Mouse (Mus musculus): ENCODE measurements at regions not wholly inside any gene's neighbourhood (a gene's known extent, or its start where the extent isn't known, plus 50 kb on each side); places are given as distances from the start of the nearest gene placed in this dataset.

DNA sequence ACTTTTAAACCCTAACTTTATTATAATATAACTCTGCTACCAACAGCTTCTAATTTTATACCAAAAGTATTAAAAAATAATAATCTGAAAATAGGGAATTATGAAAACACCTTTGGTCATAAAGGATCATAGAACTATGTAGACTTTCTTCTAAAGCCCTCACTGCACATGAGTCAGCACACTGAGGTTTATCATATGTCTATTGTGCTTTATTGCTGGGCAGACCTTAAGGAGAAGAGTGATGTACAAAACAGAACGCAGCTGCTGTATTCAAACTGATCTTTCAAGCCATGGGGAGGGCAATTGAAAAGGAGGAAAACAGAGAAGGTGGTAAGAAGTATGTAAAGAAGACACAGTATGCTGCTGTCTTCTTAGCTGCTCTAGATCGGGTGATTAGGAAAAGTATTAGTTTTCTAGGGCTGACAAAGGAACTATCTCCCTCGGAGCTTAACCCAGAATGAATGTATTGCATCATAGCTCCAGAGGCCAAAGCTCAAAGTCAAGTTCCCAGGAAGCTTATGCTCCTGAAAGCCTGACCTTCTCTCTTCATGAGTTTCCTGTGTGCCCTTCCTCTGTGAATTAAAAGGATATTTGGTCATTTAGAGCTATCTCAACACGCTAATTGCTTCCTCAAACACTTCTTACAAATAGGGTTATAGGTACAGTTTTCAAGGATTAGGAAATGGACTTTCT, 103.5 kb downstream of the Spry2 start:
- TF ChIP-seq CTCF (IDR thresholded peaks at IDR 0.05; ENCODE audit: borderline replicate concordance, insufficient read depth, low read length), result no peak
- no peak for TF ChIP-seq POLR2A (IDR thresholded peaks at IDR 0.05; ENCODE audit: low read depth, low read length)
- no peak overlapping the region for H3K4me3 ChIP-seq (ENCODE audit: insufficient read depth, low read length)
- peaks cover 2% of the 10 kb centered on the region; the same call in 1 of the 2 replicates for H3K4me1 ChIP-seq (ENCODE audit: control insufficient read depth, insufficient read depth, low read length)
- H3K27ac ChIP-seq (ENCODE audit: insufficient read depth, low read length), result no peak overlapping the region

DNA sequence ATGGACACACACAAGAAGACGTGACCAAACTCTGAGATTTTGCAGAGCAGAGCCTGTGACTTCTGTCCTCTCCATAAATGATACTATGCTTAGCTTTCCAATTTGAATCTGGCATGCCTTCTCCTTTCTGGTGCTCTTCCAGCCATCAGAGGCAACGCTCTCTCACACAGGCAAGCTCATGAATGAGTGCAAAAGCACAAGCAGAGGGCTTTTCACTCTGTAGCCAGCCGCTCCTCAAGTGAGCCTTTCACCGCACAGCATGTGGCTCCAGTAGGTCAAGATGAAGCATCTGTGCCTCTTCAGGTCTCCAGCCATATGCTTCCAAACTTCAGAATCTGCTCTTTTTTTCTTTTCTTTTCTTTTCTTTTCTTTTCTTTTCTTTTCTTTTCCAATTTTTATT, 106.2 kb downstream of the Spry2 start:
- H3K4me1 ChIP-seq (ENCODE audit: control insufficient read depth, insufficient read depth, low read length), result peaks cover 2% of the 10 kb centered on the region; the same call in 1 of the 2 replicates

DNA sequence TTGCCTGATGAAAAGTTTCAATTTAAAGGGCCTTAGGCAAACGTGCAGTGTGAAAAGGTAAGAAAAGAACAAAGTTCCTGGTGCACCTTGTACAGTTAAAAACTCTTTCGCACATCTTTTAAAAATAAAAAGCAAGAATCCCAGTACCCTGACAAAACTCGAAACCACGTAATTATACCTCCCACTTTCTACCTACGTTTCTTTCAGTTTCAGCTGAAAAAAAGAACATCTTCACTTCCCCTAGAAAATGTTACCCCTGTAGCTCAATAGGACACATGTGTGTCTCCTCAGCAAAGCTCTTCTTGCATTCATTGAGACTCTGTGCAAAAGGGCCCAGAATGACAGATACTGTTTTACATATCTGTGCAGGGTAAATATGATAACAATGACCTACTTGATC, 113.2 kb downstream of the Spry2 start:
- Histone ChIP-seq H3K4me1 (ENCODE audit: control insufficient read depth, insufficient read depth, low read length) (no peaks in the 10 kb centered on the region), H3K27ac (ENCODE audit: insufficient read depth, low read length) (no peak overlapping the region), H3K4me3 (ENCODE audit: insufficient read depth, low read length) (no peak overlapping the region)
- no peak for TF ChIP-seq POLR2A (IDR thresholded peaks at IDR 0.05; ENCODE audit: low read depth, low read length)

More for the DNA sequence above, 106.2 kb downstream of the Spry2 start:
- no peak for TF ChIP-seq POLR2A (IDR thresholded peaks at IDR 0.05; ENCODE audit: low read depth, low read length)
- TF ChIP-seq CTCF (IDR thresholded peaks at IDR 0.05; ENCODE audit: borderline replicate concordance, insufficient read depth, low read length), result no peak
- no peak overlapping the region for H3K4me3 ChIP-seq (ENCODE audit: insufficient read depth, low read length)
- H3K27ac ChIP-seq (ENCODE audit: insufficient read depth, low read length), result no peak overlapping the region

DNA sequence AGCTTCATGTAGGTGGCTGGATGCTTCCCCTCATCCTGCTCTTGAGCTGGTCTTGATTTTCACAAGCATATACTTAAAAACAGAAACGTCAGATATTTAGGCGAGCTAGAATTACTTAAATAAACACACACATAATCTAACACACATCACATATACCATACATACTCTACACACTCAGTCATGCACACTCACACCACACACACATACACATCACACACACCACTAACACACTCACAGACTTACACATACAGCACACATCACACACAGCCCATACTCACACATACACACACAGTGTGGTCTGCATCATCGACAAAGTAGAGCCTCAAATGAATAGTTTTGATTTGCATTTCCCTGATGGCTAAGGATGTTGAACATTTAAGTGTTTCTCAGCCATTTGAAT, 116.9 kb downstream of the Spry2 start:
- H3K27ac ChIP-seq (ENCODE audit: insufficient read depth, low read length), result no peak overlapping the region
- TF ChIP-seq CTCF (IDR thresholded peaks at IDR 0.05; ENCODE audit: borderline replicate concordance, insufficient read depth, low read length), result no peak
- no peak for TF ChIP-seq POLR2A (IDR thresholded peaks at IDR 0.05; ENCODE audit: low read depth, low read length)

DNA sequence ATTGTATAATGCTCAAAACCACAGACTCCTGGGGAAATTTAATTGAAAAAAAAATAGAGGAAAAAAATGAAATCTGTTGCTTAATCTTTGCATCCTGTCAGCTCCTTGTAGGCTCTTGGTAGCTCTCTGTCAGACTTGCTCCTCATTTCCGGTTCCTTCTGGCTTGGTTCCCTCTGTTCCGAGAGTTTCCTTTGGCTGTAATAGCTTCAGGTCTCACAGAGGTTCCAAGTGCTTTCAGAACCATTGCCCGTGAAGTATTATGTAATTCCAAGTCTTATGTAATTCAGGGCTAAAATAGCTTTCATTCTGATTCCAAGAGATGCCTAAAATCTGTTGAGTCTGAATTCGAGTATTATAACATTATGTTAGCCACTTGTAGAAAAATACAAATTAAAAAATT, 117.3 kb downstream of the Spry2 start:
- H3K27ac ChIP-seq (ENCODE audit: insufficient read depth, low read length), result no peak overlapping the region
- TF ChIP-seq CTCF (IDR thresholded peaks at IDR 0.05; ENCODE audit: borderline replicate concordance, insufficient read depth, low read length) (no peak), POLR2A (IDR thresholded peaks at IDR 0.05; ENCODE audit: low read depth, low read length) (no peak)
- H3K4me3 ChIP-seq (ENCODE audit: insufficient read depth, low read length), result no peak overlapping the region
- H3K4me1 ChIP-seq (ENCODE audit: control insufficient read depth, insufficient read depth, low read length), result no peaks in the 10 kb centered on the region

More for the DNA sequence above, 116.9 kb downstream of the Spry2 start:
- H3K4me3 ChIP-seq (ENCODE audit: insufficient read depth, low read length), result no peak overlapping the region
- no peaks in the 10 kb centered on the region for H3K4me1 ChIP-seq (ENCODE audit: control insufficient read depth, insufficient read depth, low read length)

DNA sequence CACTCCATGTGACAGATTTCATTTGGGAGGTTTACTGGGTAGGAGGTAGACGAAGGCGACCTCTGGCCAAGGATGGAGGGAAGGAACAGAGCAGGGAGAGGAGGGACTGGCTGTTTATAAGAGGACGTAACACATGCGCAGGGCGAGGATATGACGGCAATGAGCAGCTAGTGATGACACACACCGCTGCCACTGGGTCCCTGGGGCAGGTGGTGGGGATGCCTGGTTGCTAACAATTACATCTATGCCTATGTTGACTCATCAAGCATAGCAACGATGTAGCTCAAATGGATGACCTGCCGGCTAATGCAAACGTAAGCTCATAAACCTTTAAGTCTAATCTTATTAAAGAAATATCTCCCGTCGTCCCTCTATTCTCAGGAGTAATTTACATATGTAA, 122.9 kb downstream of the Spry2 start:
- no peak for TF ChIP-seq POLR2A (IDR thresholded peaks at IDR 0.05; ENCODE audit: low read depth, low read length)
- TF ChIP-seq CTCF (IDR thresholded peaks at IDR 0.05; ENCODE audit: borderline replicate concordance, insufficient read depth, low read length), result no peak
- H3K4me1 ChIP-seq (ENCODE audit: control insufficient read depth, insufficient read depth, low read length), result no peaks in the 10 kb centered on the region
- H3K27ac ChIP-seq (ENCODE audit: insufficient read depth, low read length), result no peak overlapping the region
- no peak overlapping the region for H3K4me3 ChIP-seq (ENCODE audit: insufficient read depth, low read length)

DNA sequence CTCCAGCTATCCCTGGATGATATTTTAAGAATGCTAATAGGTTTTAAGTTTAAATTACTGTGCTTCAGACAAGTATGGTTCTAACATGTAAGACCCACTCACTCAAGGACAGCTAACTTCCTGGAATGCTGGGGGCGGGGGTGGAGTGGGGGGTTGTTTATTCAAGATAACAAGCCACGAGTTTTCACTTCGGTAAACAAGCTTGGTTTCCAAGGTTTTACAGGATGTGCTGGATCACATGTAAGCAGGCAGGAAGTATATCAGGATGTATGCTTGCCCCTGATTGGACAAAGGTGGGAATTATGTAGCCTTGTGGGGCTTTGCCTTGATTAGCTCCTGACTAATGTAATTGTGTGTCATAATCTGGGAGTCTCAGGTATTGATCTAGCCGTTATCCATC, 129.5 kb downstream of the Spry2 start:
- Histone ChIP-seq H3K4me3 (ENCODE audit: insufficient read depth, low read length) (no peak overlapping the region), H3K27ac (ENCODE audit: insufficient read depth, low read length) (no peak overlapping the region), H3K4me1 (ENCODE audit: control insufficient read depth, insufficient read depth, low read length) (no peaks in the 10 kb centered on the region)
- TF ChIP-seq CTCF (IDR thresholded peaks at IDR 0.05; ENCODE audit: borderline replicate concordance, insufficient read depth, low read length) (no peak), POLR2A (IDR thresholded peaks at IDR 0.05; ENCODE audit: low read depth, low read length) (no peak)

DNA sequence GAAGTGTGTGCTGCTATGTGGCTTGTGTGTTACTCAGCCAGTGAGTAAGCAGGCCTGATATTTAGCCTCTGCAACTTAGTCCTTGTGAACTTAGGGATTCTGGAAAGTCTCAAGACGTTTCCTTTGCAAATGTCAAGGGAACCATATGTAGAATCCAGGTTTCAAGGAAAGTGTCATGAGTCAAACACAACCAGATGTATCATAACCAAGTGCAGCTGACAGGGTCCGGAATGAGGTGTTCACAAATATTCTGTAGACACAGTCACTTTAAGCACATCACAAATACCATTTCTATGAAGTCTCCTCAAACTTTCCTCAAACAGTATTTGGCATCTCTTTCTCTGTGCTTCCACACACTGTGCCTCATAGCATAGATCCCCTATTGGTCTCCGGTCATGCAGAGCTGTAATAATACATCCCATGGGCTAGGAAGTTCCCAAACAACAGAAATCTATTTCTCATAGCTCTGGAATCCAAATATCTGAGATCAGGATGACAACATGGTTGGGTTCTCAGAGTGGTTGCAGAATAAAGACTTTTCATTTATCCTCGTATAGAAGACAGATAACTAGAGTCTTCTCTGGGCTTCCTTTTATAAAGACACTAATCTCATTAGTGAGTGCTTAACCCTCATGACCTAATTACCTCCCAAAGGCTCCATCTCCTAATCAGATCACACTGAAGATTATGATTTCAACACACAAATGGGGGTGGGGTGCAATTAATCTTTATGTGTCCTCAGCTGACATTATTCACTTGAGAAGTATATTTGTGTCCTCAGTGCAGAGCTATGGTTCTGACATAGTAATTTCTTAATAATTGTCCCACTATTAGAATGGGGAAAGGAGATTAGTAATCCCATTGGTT, 143.9 kb downstream of the Spry2 start:
- no peak overlapping the region for H3K4me3 ChIP-seq (ENCODE audit: insufficient read depth, low read length)
- H3K4me1 ChIP-seq (ENCODE audit: control insufficient read depth, insufficient read depth, low read length), result peaks cover 7% of the 10 kb centered on the region
- peak overlapping the region; percentile 54; the same call in 1 of the 2 replicates for H3K27ac ChIP-seq (ENCODE audit: insufficient read depth, low read length)
- TF ChIP-seq CTCF (IDR thresholded peaks at IDR 0.05; ENCODE audit: borderline replicate concordance, insufficient read depth, low read length), result no peak

DNA sequence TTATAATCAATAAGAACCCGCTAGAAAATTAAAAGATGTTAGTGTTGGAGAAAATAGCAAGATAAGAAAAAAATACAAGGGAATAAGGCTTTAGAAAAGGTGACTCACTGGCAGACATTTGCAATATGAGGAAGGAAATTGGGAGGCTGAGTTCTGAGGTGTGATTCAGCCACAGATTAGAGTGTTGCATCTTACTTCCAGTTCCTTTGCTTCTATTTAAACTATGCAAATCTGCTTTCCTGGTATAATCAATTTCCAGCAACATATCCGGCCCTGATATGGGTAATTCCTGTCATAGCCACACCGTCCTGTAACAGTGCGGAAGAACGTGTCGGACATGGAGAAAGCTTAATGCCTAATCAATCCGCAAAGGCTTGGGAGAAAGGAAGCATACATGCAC, 144.9 kb downstream of the Spry2 start:
- peaks cover 7% of the 10 kb centered on the region for H3K4me1 ChIP-seq (ENCODE audit: control insufficient read depth, insufficient read depth, low read length)
- no peak overlapping the region for H3K4me3 ChIP-seq (ENCODE audit: insufficient read depth, low read length)
- TF ChIP-seq POLR2A (IDR thresholded peaks at IDR 0.05; ENCODE audit: low read depth, low read length) (no peak), CTCF (IDR thresholded peaks at IDR 0.05; ENCODE audit: borderline replicate concordance, insufficient read depth, low read length) (no peak)
- H3K27ac ChIP-seq (ENCODE audit: insufficient read depth, low read length), result peak overlapping the region; percentile 54; the same call in 1 of the 2 replicates

DNA sequence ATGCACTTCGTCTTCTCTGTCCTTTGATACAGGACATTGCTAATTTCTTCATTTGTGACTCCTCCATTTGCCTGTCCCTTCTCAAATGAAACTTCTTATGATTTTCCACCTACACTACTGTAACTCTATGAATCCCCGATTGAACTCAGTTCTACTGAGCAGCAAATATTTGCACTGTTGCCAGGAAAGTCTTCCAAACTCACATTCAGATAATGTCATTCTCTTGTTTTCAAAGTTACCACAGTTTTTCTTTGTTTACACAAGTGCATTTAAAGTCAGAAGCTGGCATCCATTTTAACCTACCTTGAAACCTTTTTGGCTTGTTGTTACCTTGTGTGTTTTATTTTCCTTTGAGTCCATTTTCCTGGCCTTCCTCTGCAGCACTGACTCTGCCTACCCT, 152.0 kb downstream of the Spry2 start:
- no peak overlapping the region; the same call in 1 of the 2 replicates for H3K4me3 ChIP-seq (ENCODE audit: insufficient read depth, low read length)
- TF ChIP-seq POLR2A (IDR thresholded peaks at IDR 0.05; ENCODE audit: low read depth, low read length) (no peak), CTCF (IDR thresholded peaks at IDR 0.05; ENCODE audit: borderline replicate concordance, insufficient read depth, low read length) (no peak)
- H3K27ac ChIP-seq (ENCODE audit: insufficient read depth, low read length), result peak overlapping the region; percentile 91
- H3K4me1 ChIP-seq (ENCODE audit: control insufficient read depth, insufficient read depth, low read length), result peaks cover 6% of the 10 kb centered on the region

Measured in embryonic fibroblast, embryonic 13.5 days (primary cell).